Mouse (Mus musculus) CH12.LX (cell line): ENCODE data around the gene Olfr194. TPM values are rescaled to one million over a fixed set of nuclear protein-coding genes. Genes with fewer than 3 reads are reported as not detected.

Experiments used
- DNase-seq: peaks from one replicate; pipeline ENCODE4 v3.0.0-alpha.2; 2013; ENCODE audit errors: extremely low read depth
- H3K27ac ChIP-seq: 2 replicates; pipeline ENCODE4 v1.5.1; 2012; ENCODE audit warnings: low read depth, mild to moderate bottlenecking, control low read depth, moderate library complexity; ENCODE audit not compliant: insufficient read depth
- H3K27me3 ChIP-seq: replicated peaks from 2 replicates; pipeline ENCODE3; 2012; ENCODE audit warnings: inconsistent platforms
- H3K36me3 ChIP-seq, 2 experiments: replicated peaks in 1 of 2; 2 replicates each; pipeline versions ENCODE3 to v1.6.1; 2012; ENCODE audit warnings: inconsistent platforms in 1 of 2, low read length in 1 of 2, mild to moderate bottlenecking in 1 of 2, mixed read lengths in 1 of 2, moderate library complexity in 1 of 2; ENCODE audit not compliant: control insufficient read depth in 1 of 2, insufficient read depth in 1 of 2
- H3K4me1 ChIP-seq, 2 experiments: 2 replicates each; pipeline ENCODE4 v1.6.1; 2012; ENCODE audit warnings: inconsistent platforms in 1 of 2, moderate library complexity in 1 of 2; ENCODE audit not compliant: insufficient read depth in 2 of 2, control insufficient read depth in 1 of 2
- H3K4me2 ChIP-seq: 2 replicates; pipeline ENCODE4 v1.6.1; 2012; ENCODE audit warnings: low read depth, mild to moderate bottlenecking, control low read depth; ENCODE audit not compliant: poor library complexity, insufficient read depth, severe bottlenecking
- H3K4me3 ChIP-seq, 3 experiments: fragments of 150-350 bp in 1 of 3; sonication (generic) in 1 of 3; replicated peaks in 1 of 3; 2 replicates each; pipeline versions ENCODE3 to v1.5.1; 2011 to 2012; ENCODE audit warnings: low read depth in 2 of 3, low read length in 2 of 3, mild to moderate bottlenecking in 2 of 3, moderate library complexity in 2 of 3, control low read depth in 1 of 3, improper control_type of control experiment in 1 of 3, inconsistent platforms in 1 of 3, mixed read lengths in 1 of 3; ENCODE audit not compliant: poor library complexity in 1 of 3
- H3K79me2 ChIP-seq: replicated peaks from 2 replicates; pipeline ENCODE4 v1.6.1; 2012; ENCODE audit warnings: mild to moderate bottlenecking, moderate library complexity; ENCODE audit not compliant: control insufficient read depth, poor library complexity, insufficient read depth, severe bottlenecking; ENCODE audit errors: extremely low read depth
- H3K9ac ChIP-seq: 2 replicates; pipeline ENCODE4 v1.6.1; 2012; ENCODE audit warnings: low read depth, mild to moderate bottlenecking, control low read depth, moderate library complexity; ENCODE audit not compliant: insufficient read depth
- H3K9me3 ChIP-seq: replicated peaks from 2 replicates; pipeline ENCODE3; 2012; ENCODE audit warnings: low read length, inconsistent platforms, mixed read lengths
- CTCF ChIP-seq, 2 experiments: IDR thresholded peaks in 1 of 2; conservative IDR thresholded peaks in 1 of 2; 2 replicates each; pipeline ENCODE4 v1.5.1; 2011 to 2012; ENCODE audit warnings: low read depth in 2 of 2, low read length in 2 of 2, improper control_type of control experiment in 1 of 2, inconsistent platforms in 1 of 2, mild to moderate bottlenecking in 1 of 2, moderate library complexity in 1 of 2
- GABPA ChIP-seq: IDR thresholded peaks from 2 replicates; pipeline ENCODE4 v1.6.1; 2012; ENCODE audit warnings: low read depth, low read length, improper control_type of control experiment, inconsistent platforms; ENCODE audit not compliant: insufficient replicate concordance
- MAFK ChIP-seq: IDR thresholded peaks from 2 replicates; pipeline ENCODE4 v1.6.1; 2011; ENCODE audit warnings: low read length, improper control_type of control experiment; ENCODE audit not compliant: insufficient replicate concordance
- MAZ ChIP-seq: IDR thresholded peaks from 2 replicates; pipeline ENCODE4 v1.6.1; 2012; ENCODE audit warnings: low read depth, mild to moderate bottlenecking, inconsistent platforms, low read length, improper control_type of control experiment, moderate library complexity
- MEF2A ChIP-seq: IDR thresholded peaks from 2 replicates; pipeline ENCODE4 v1.6.1; 2014; ENCODE audit warnings: low read depth, mild to moderate bottlenecking, inconsistent platforms, low read length, improper control_type of control experiment, borderline replicate concordance
- NELFE ChIP-seq: IDR thresholded peaks from 2 replicates; pipeline ENCODE4 v1.6.1; 2011; ENCODE audit warnings: low read depth, low read length, improper control_type of control experiment
- NRF1 ChIP-seq: IDR thresholded peaks from 2 replicates; pipeline ENCODE4 v1.6.1; 2014; ENCODE audit warnings: low read depth, mild to moderate bottlenecking, inconsistent platforms, low read length, improper control_type of control experiment, moderate library complexity
- RAD21 ChIP-seq: IDR thresholded peaks from 2 replicates; pipeline ENCODE4 v1.6.1; 2011; ENCODE audit warnings: low read depth, mild to moderate bottlenecking, low read length, improper control_type of control experiment, moderate library complexity
- SMC3 ChIP-seq: IDR thresholded peaks from 2 replicates; pipeline ENCODE4 v1.6.1; 2011; ENCODE audit warnings: low read depth, low read length, improper control_type of control experiment
- TBP ChIP-seq: conservative IDR thresholded peaks from 2 replicates; pipeline ENCODE4 v1.6.1; 2011; ENCODE audit warnings: low read depth, low read length, improper control_type of control experiment
- USF1 ChIP-seq: IDR thresholded peaks from 2 replicates; pipeline ENCODE4 v1.6.1; 2014; ENCODE audit warnings: low read depth, mild to moderate bottlenecking, inconsistent platforms, low read length, improper control_type of control experiment
- USF2 ChIP-seq: conservative IDR thresholded peaks from 2 replicates; pipeline ENCODE4 v1.6.1; 2011; ENCODE audit warnings: low read depth, low read length, improper control_type of control experiment
- dilution Hi-C: fragments of 300-500 bp; cut with MboI; formaldehyde crosslinking; loops from 2 replicates; pipeline ENCODE4 v1.14.3; 2020; ENCODE audit warnings: low sequenced_read_pairs; ENCODE audit not compliant: extremely low pct_unique_long_range_greater_than_20kb, extremely low pct_ligation_motif_present
- in situ Hi-C: fragments of 300-500 bp; cut with MboI; formaldehyde crosslinking; loops from 3 replicates; pipeline ENCODE4 v1.14.3; 2019; ENCODE audit warnings: low sequenced_read_pairs, low pct_ligation_motif_present, low pct_unique_long_range_greater_than_20kb, mixed read lengths
- polyA plus RNA-seq: library from polyadenylated mRNA; unstranded; fragments of >175 nt; gene quantifications from 2 replicates; pipeline ENCODE4 v1.2.1, GENCODE M21; 2012; ENCODE audit warnings: low read depth; ENCODE audit not compliant: insufficient read length
- total RNA-seq, 2 experiments: library from RNA; depleted of rRNA; stranded (reverse); fragments of 300-350 nt in 1 of 2; fragments of >200 nt in 1 of 2; gene quantifications; 2 replicates each; pipeline ENCODE4 v1.2.3; 2012 to 2014

The Olfr194 gene
- total and polyA plus RNA-seq, 3 experiments = not detected

- Histone ChIP-seq H3K27me3 (no peaks in the 10 kb centered on the region), H3K4me1 (no peaks in the 10 kb centered on the region), H3K4me3 (no peak overlapping the region), H3K27ac (no peak overlapping the region), H3K36me3 (no peaks in the 10 kb centered on the region), H3K4me2 (no peak overlapping the region), H3K9ac (no peak overlapping the region), H3K79me2 (no peaks in the 10 kb centered on the region), H3K9me3 (no peaks in the 10 kb centered on the region)
- TF ChIP-seq USF1 = no peak
- TF ChIP-seq MEF2A = no peak
- TF ChIP-seq GABPA = no peak
- no peak for TF ChIP-seq MAFK
- no peak for TF ChIP-seq TBP
- no peak for TF ChIP-seq RAD21
- TF ChIP-seq NELFE = no peak
- TF ChIP-seq NRF1 = no peak
- TF ChIP-seq SMC3 = no peak
- no peak for TF ChIP-seq USF2
- TF ChIP-seq CTCF (conservative IDR thresholded peaks at IDR 0.05 in 1 of 2, IDR thresholded peaks at IDR 0.05 in 1 of 2; ENCODE audit: low read depth in 2 of 2, low read length in 2 of 2) = no peak
- no peak for TF ChIP-seq MAZ
- in situ Hi-C loops = no loop called here
- DNase-seq = no peak
- dilution Hi-C loops = no loop called here
These were observed 49.1 kb downstream of the Olfr194 start for GRCm38 (mm10) chr16:59071755-59072154.

Other genes with a start within 250 kb of the Olfr194 start
Only the 20 nearest of the 21 such genes appear.
- gene Olfr178, start 229.0 kb downstream of the Olfr194 start, total RNA-seq (2012; rRNA removed) = not detected in 2 replicates
- not detected in 2 replicates for gene Olfr178, start 229.0 kb downstream of the Olfr194 start, total RNA-seq (2014; rRNA removed)
- not detected in 2 replicates for gene Olfr178, start 229.0 kb downstream of the Olfr194 start, polyA plus RNA-seq
- gene Olfr181, start 192.3 kb downstream of the Olfr194 start, total RNA-seq (2012; rRNA removed) = not detected in 2 replicates
- gene Olfr181, start 192.3 kb downstream of the Olfr194 start, total RNA-seq (2014; rRNA removed) = not detected in 2 replicates
- gene Olfr181, start 192.3 kb downstream of the Olfr194 start, polyA plus RNA-seq = not detected in 2 replicates
- not detected in 2 replicates for gene Olfr180, start 191.7 kb downstream of the Olfr194 start, total RNA-seq (2012; rRNA removed)
- not detected in 2 replicates for gene Olfr180, start 191.7 kb downstream of the Olfr194 start, total RNA-seq (2014; rRNA removed)
- not detected in 2 replicates for gene Olfr180, start 191.7 kb downstream of the Olfr194 start, polyA plus RNA-seq
- gene Olfr183, start 125.7 kb downstream of the Olfr194 start, total RNA-seq (2012; rRNA removed) = not detected in 2 replicates
- gene Olfr183, start 125.7 kb downstream of the Olfr194 start, total RNA-seq (2014; rRNA removed) = not detected in 2 replicates
- gene Olfr183, start 125.7 kb downstream of the Olfr194 start, polyA plus RNA-seq = not detected in 2 replicates
- gene Olfr186, start 90.8 kb downstream of the Olfr194 start, total RNA-seq (2012; rRNA removed) = not detected in 2 replicates
- not detected in 2 replicates for gene Olfr186, start 90.8 kb downstream of the Olfr194 start, total RNA-seq (2014; rRNA removed)
- not detected in 2 replicates for gene Olfr186, start 90.8 kb downstream of the Olfr194 start, polyA plus RNA-seq
- gene Olfr187, start 81.3 kb downstream of the Olfr194 start, total RNA-seq (2012; rRNA removed) = not detected in 2 replicates
- gene Olfr187, start 81.3 kb downstream of the Olfr194 start, total RNA-seq (2014; rRNA removed) = not detected in 2 replicates
- not detected in 2 replicates for gene Olfr187, start 81.3 kb downstream of the Olfr194 start, polyA plus RNA-seq
- gene Olfr190, start 43.1 kb downstream of the Olfr194 start, total RNA-seq (2012; rRNA removed) = not detected in 2 replicates
- not detected in 2 replicates for gene Olfr190, start 43.1 kb downstream of the Olfr194 start, total RNA-seq (2014; rRNA removed)
- not detected in 2 replicates for gene Olfr190, start 43.1 kb downstream of the Olfr194 start, polyA plus RNA-seq
- not detected in 2 replicates for gene Olfr191, start 31.2 kb downstream of the Olfr194 start, total RNA-seq (2012; rRNA removed)
- not detected in 2 replicates for gene Olfr191, start 31.2 kb downstream of the Olfr194 start, total RNA-seq (2014; rRNA removed)
- gene Olfr191, start 31.2 kb downstream of the Olfr194 start, polyA plus RNA-seq = not detected in 2 replicates
- gene Olfr193, start 9.2 kb downstream of the Olfr194 start, total RNA-seq (2012; rRNA removed) = not detected in 2 replicates
- gene Olfr193, start 9.2 kb downstream of the Olfr194 start, total RNA-seq (2014; rRNA removed) = not detected in 2 replicates
- gene Olfr193, start 9.2 kb downstream of the Olfr194 start, polyA plus RNA-seq = not detected in 2 replicates
- gene Olfr195, start 26.0 kb upstream of the Olfr194 start, total RNA-seq (2012; rRNA removed) = not detected in 2 replicates
- gene Olfr195, start 26.0 kb upstream of the Olfr194 start, total RNA-seq (2014; rRNA removed) = not detected in 2 replicates
- gene Olfr195, start 26.0 kb upstream of the Olfr194 start, polyA plus RNA-seq = not detected in 2 replicates
- gene Olfr196, start 49.4 kb upstream of the Olfr194 start, total RNA-seq (2012; rRNA removed) = not detected in 2 replicates
- gene Olfr196, start 49.4 kb upstream of the Olfr194 start, total RNA-seq (2014; rRNA removed) = not detected in 2 replicates
- gene Olfr196, start 49.4 kb upstream of the Olfr194 start, polyA plus RNA-seq = not detected in 2 replicates
- gene Olfr198, start 82.5 kb upstream of the Olfr194 start, total RNA-seq (2012; rRNA removed) = not detected in 2 replicates
- gene Olfr198, start 82.5 kb upstream of the Olfr194 start, total RNA-seq (2014; rRNA removed) = not detected in 2 replicates
- gene Olfr198, start 82.5 kb upstream of the Olfr194 start, polyA plus RNA-seq = not detected in 2 replicates
- not detected in 2 replicates for gene Olfr199, start 98.7 kb upstream of the Olfr194 start, total RNA-seq (2012; rRNA removed)
- not detected in 2 replicates for gene Olfr199, start 98.7 kb upstream of the Olfr194 start, total RNA-seq (2014; rRNA removed)
- gene Olfr199, start 98.7 kb upstream of the Olfr194 start, polyA plus RNA-seq = not detected in 2 replicates
- gene Olfr201, start 151.6 kb upstream of the Olfr194 start, total RNA-seq (2012; rRNA removed) = not detected in 2 replicates
- gene Olfr201, start 151.6 kb upstream of the Olfr194 start, total RNA-seq (2014; rRNA removed) = not detected in 2 replicates
- gene Olfr201, start 151.6 kb upstream of the Olfr194 start, polyA plus RNA-seq = not detected in 2 replicates
- not detected in 2 replicates for gene Olfr202, start 165.7 kb upstream of the Olfr194 start, total RNA-seq (2012; rRNA removed)
- gene Olfr202, start 165.7 kb upstream of the Olfr194 start, total RNA-seq (2014; rRNA removed) = not detected in 2 replicates
- not detected in 2 replicates for gene Olfr202, start 165.7 kb upstream of the Olfr194 start, polyA plus RNA-seq
- gene Olfr203, start 177.8 kb upstream of the Olfr194 start, total RNA-seq (2012; rRNA removed) = not detected in 2 replicates
- gene Olfr203, start 177.8 kb upstream of the Olfr194 start, total RNA-seq (2014; rRNA removed) = not detected in 2 replicates
- gene Olfr203, start 177.8 kb upstream of the Olfr194 start, polyA plus RNA-seq = not detected in 2 replicates
- not detected in 2 replicates for gene Olfr204, start 197.2 kb upstream of the Olfr194 start, total RNA-seq (2012; rRNA removed)
- not detected in 2 replicates for gene Olfr204, start 197.2 kb upstream of the Olfr194 start, total RNA-seq (2014; rRNA removed)
- not detected in 2 replicates for gene Olfr204, start 197.2 kb upstream of the Olfr194 start, polyA plus RNA-seq
- not detected in 2 replicates for gene Olfr205, start 210.1 kb upstream of the Olfr194 start, total RNA-seq (2012; rRNA removed)
- gene Olfr205, start 210.1 kb upstream of the Olfr194 start, total RNA-seq (2014; rRNA removed) = not detected in 2 replicates
- not detected in 2 replicates for gene Olfr205, start 210.1 kb upstream of the Olfr194 start, polyA plus RNA-seq
- gene Olfr206, start 228.2 kb upstream of the Olfr194 start, total RNA-seq (2012; rRNA removed) = not detected in 2 replicates
- gene Olfr206, start 228.2 kb upstream of the Olfr194 start, total RNA-seq (2014; rRNA removed) = not detected in 2 replicates
- not detected in 2 replicates for gene Olfr206, start 228.2 kb upstream of the Olfr194 start, polyA plus RNA-seq
- gene Olfr209, start 242.9 kb upstream of the Olfr194 start, total RNA-seq (2012; rRNA removed) = not detected in 2 replicates
- gene Olfr209, start 242.9 kb upstream of the Olfr194 start, total RNA-seq (2014; rRNA removed) = not detected in 2 replicates
- gene Olfr209, start 242.9 kb upstream of the Olfr194 start, polyA plus RNA-seq = not detected in 2 replicates